Mouse (Mus musculus): ENCODE results near the gene Madd. TPM values are rescaled to one million over a fixed set of nuclear protein-coding genes. Genes with fewer than 3 reads are reported as not detected.

Gene Madd
- polyA plus RNA-seq, 1 experiment from 2014 or later = 16.5 TPM

DNA sequence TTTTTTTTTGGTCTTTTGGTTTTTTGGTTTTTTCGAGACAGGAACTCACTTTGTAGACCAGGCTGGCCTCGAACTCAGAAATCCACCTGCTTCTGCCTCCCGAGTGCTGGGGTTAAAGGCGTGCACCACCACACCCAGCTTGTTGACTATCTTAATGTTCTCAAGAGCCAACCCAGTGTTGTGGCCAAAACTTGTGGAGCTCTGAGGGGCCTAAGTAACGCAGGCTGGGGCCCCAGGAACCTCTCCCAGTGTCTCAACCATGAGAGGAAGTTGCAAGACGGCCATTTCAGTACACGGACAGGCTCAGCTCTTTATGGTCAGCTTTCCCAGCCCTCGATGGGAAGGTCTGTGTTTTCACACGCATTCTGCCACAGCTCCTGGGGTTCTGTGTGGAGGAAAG, 94.7 kb downstream of the Madd start:
- no peak overlapping the region for H3K4me3 ChIP-seq
- H3K9me3 ChIP-seq = no peaks in the 10 kb centered on the region
- H3K27me3 ChIP-seq = no peaks in the 10 kb centered on the region
- no peak overlapping the region for H3K27ac ChIP-seq
- no peak overlapping the region for H3K9ac ChIP-seq
- H3K4me1 ChIP-seq = no peaks in the 10 kb centered on the region
- H3K4me2 ChIP-seq = no peak overlapping the region
- 76% methylated on average over 9 of the region's 9 CpGs for WGBS
- no peak for ATAC-seq (ENCODE audit: insufficient number of reproducible peaks, insufficient read depth, low FRiP score, low TSS enrichment, low read depth)
- H3K36me3 ChIP-seq = no peaks in the 10 kb centered on the region

DNA sequence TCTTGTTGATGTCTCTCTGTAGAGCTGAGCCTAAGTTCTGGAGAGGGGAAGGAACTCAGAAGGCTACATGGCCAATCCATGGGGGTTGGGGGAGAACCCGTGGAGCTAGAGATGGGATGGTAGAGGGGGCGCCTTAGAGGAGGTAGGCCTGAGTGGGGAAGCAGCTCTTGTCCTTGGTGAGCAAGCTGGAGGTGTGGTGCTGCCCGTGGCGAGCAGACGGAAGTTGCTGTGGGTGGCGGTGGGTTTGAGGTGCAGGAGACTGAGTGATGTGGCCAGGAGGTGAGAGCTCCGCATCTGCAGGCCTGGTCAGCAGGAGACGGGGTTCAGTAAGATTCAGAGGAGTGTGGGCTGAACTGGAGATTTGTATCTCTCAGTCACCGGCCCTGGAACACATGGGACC, 96.2 kb downstream of the Madd start:
- no peaks in the 10 kb centered on the region for H3K36me3 ChIP-seq
- 85% methylated on average over 9 of the region's 9 CpGs for WGBS
- H3K9ac ChIP-seq = no peak overlapping the region
- H3K4me1 ChIP-seq = no peaks in the 10 kb centered on the region
- no peak overlapping the region for H3K4me2 ChIP-seq
- ATAC-seq (ENCODE audit: insufficient number of reproducible peaks, insufficient read depth, low FRiP score, low TSS enrichment, low read depth) = no peak
- H3K27ac ChIP-seq = no peak overlapping the region
- no peaks in the 10 kb centered on the region for H3K27me3 ChIP-seq
- H3K9me3 ChIP-seq = no peaks in the 10 kb centered on the region
- H3K4me3 ChIP-seq = no peak overlapping the region

Other genes starting within 250 kb of the Madd start
- 82.5 and 91.3 TPM in 2 replicates for gene Celf1, start 243.5 kb downstream of the Madd start, polyA plus RNA-seq (2015; fragmentation: Nextera tagmentation; extraction: Ambion mirVana)
- gene Rapsn, start 148.2 kb downstream of the Madd start, polyA plus RNA-seq (2015; fragmentation: Nextera tagmentation; extraction: Ambion mirVana) = 3.3 and 3.4 TPM in 2 replicates
- 263 and 298 TPM in 2 replicates for gene Psmc3, start 129.8 kb downstream of the Madd start, polyA plus RNA-seq (2015; fragmentation: Nextera tagmentation; extraction: Ambion mirVana)
- 64.3 and 67.4 TPM in 2 replicates for gene Slc39a13, start 113.4 kb downstream of the Madd start, polyA plus RNA-seq (2015; fragmentation: Nextera tagmentation; extraction: Ambion mirVana)
- 7.2 and 7.5 TPM in 2 replicates for gene Spi1, start 101.4 kb downstream of the Madd start, polyA plus RNA-seq (2015; fragmentation: Nextera tagmentation; extraction: Ambion mirVana)
- gene Mybpc3, start 65.7 kb downstream of the Madd start, polyA plus RNA-seq (2015; fragmentation: Nextera tagmentation; extraction: Ambion mirVana) = 0.08 and 2.4 TPM in 2 replicates
- gene Nr1h3, start 19.0 kb upstream of the Madd start, polyA plus RNA-seq (2015; fragmentation: Nextera tagmentation; extraction: Ambion mirVana) = 0.83 and 1.9 TPM in 2 replicates
- 28.6 and 29.0 TPM in 2 replicates for gene Acp2, start 19.0 kb upstream of the Madd start, polyA plus RNA-seq (2015; fragmentation: Nextera tagmentation; extraction: Ambion mirVana)
- 20.0 and 23.6 TPM in 2 replicates for gene Ddb2, start 53.1 kb upstream of the Madd start, polyA plus RNA-seq (2015; fragmentation: Nextera tagmentation; extraction: Ambion mirVana)
- gene Pacsin3, start 72.1 kb upstream of the Madd start, polyA plus RNA-seq (2015; fragmentation: Nextera tagmentation; extraction: Ambion mirVana) = 42.1 and 44.2 TPM in 2 replicates
- 81.8 and 90.6 TPM in 2 replicates for gene Arfgap2, start 81.1 kb upstream of the Madd start, polyA plus RNA-seq (2015; fragmentation: Nextera tagmentation; extraction: Ambion mirVana)

Measured in embryonic facial prominence, embryonic 13.5 days (tissue).